Mouse (Mus musculus): ENCODE results near the gene Psmd7.
"Not testable (repeated sequence)": the region's sequence is repeated elsewhere in the genome, so short reads cannot be mapped to it uniquely, and the experiment has no call there.

Gene Psmd7

GRCm38 (mm10) chr8:107587995-107588780 lies at the start of gene Psmd7:
TSS of gene Psmd7 (minus strand) at chr8:107588464.
- DNase-seq: peak; percentile 93 to 94

GRCm38 (mm10) chr8:107633734-107634133 lies 45.5 kb upstream of the Psmd7 start:
- no peak for DNase-seq

- no peak for DNase-seq
Measured at GRCm38 (mm10) chr8:107629701-107630100, 41.4 kb upstream of the Psmd7 start.

- DNase-seq: no peak
Measured at GRCm38 (mm10) chr8:107628501-107629149, 40.4 kb upstream of the Psmd7 start.

- DNase-seq: no peak
Measured at GRCm38 (mm10) chr8:107627881-107628280, 39.6 kb upstream of the Psmd7 start.

GRCm38 (mm10) chr8:107624301-107624700 lies 36.0 kb upstream of the Psmd7 start:
- not testable (repeated sequence) for DNase-seq

GRCm38 (mm10) chr8:107621930-107622623 lies 33.8 kb upstream of the Psmd7 start:
- no peak for DNase-seq

GRCm38 (mm10) chr8:107621136-107621535 lies 32.9 kb upstream of the Psmd7 start:
- no peak for DNase-seq

- DNase-seq: no peak
Measured at GRCm38 (mm10) chr8:107618499-107618898, 30.2 kb upstream of the Psmd7 start.

- no peak for DNase-seq
Measured at GRCm38 (mm10) chr8:107613411-107613810, 25.1 kb upstream of the Psmd7 start.

GRCm38 (mm10) chr8:107610845-107611244 lies 22.6 kb upstream of the Psmd7 start:
- no peak for DNase-seq

GRCm38 (mm10) chr8:107608751-107609150 lies 20.5 kb upstream of the Psmd7 start:
- no peak for DNase-seq

GRCm38 (mm10) chr8:107603026-107603425 lies 14.8 kb upstream of the Psmd7 start:
- DNase-seq: peak; percentile 72 to 75

GRCm38 (mm10) chr8:107599691-107600090 lies 11.4 kb upstream of the Psmd7 start:
- no peak for DNase-seq

- DNase-seq: no peak
Measured at GRCm38 (mm10) chr8:107597731-107598130, 9.5 kb upstream of the Psmd7 start.

GRCm38 (mm10) chr8:107594817-107595216 lies 6.6 kb upstream of the Psmd7 start:
- DNase-seq: no peak

- DNase-seq: no peak
Measured at GRCm38 (mm10) chr8:107593967-107594729, 5.9 kb upstream of the Psmd7 start.

GRCm38 (mm10) chr8:107587429-107587994 lies 752 bp downstream of the Psmd7 start:
- peak; percentile 24 to 35 for DNase-seq

GRCm38 (mm10) chr8:107582136-107582535 lies 6.1 kb downstream of the Psmd7 start:
- DNase-seq: no peak

GRCm38 (mm10) chr8:107581536-107581935 lies 6.7 kb downstream of the Psmd7 start:
- no peak for DNase-seq

- DNase-seq: no peak
Measured at GRCm38 (mm10) chr8:107580879-107581278, 7.4 kb downstream of the Psmd7 start.

- no peak for DNase-seq
Measured at GRCm38 (mm10) chr8:107578541-107578940, 9.7 kb downstream of the Psmd7 start.

- no peak for DNase-seq
Measured at GRCm38 (mm10) chr8:107578132-107578531, 10.1 kb downstream of the Psmd7 start.
